Mouse (Mus musculus): ENCODE results near the gene Fth1. TPM values are rescaled to one million over a fixed set of nuclear protein-coding genes. Genes with fewer than 3 reads are reported as not detected.
"Not testable (repeated sequence)": the region's sequence is repeated elsewhere in the genome, so short reads cannot be mapped to it uniquely, and the experiment has no call there.

The Fth1 gene
- total and polyA plus RNA-seq, 3 experiments = 1,016 to 28,412 (median 2,660) TPM

- no peak overlapping the region; the same call in 1 of the 2 replicates for H3K4me3 ChIP-seq (ENCODE audit: low read depth, low read length)
- ATAC-seq (ENCODE audit: extremely low read depth, insufficient number of reproducible peaks, low FRiP score, poor library complexity, severe bottlenecking) (no peak), DNase-seq (ENCODE audit: low spot score) (no peak)
Observed at GRCm38 (mm10) chr19:9968081-9968787, 12.2 kb upstream of the Fth1 start.

GRCm38 (mm10) chr19:9974853-9975252 lies 5.5 kb upstream of the Fth1 start:
- DNase-seq (ENCODE audit: low spot score); ATAC-seq (ENCODE audit: extremely low read depth, insufficient number of reproducible peaks, low FRiP score, poor library complexity, severe bottlenecking); H3K9me3 ChIP-seq (replicated peaks); H3K36me3 ChIP-seq (replicated peaks); H3K4me3 ChIP-seq (ENCODE audit: low read depth, low read length); H3K27me3 ChIP-seq (ENCODE audit: insufficient read depth, low read length): not testable (repeated sequence)
- peaks cover 71% of the 10 kb centered on the region for H3K4me1 ChIP-seq (ENCODE audit: insufficient read depth, low read depth, low read length)

More at GRCm38 (mm10) chr19:9968081-9968787, 12.2 kb upstream of the Fth1 start:
- Histone ChIP-seq H3K9me3 (replicated peaks) (no peaks in the 10 kb centered on the region), H3K27me3 (ENCODE audit: insufficient read depth, low read length) (no peaks in the 10 kb centered on the region), H3K4me1 (ENCODE audit: insufficient read depth, low read depth, low read length) (peaks cover 73% of the 10 kb centered on the region), H3K36me3 (replicated peaks) (peaks cover 5% of the 10 kb centered on the region)
- TF ChIP-seq TAL1 (conservative IDR thresholded peaks at IDR 0.05; ENCODE audit: low read depth, low read length) = no peak

- H3K9me3 ChIP-seq (replicated peaks) = no peaks in the 10 kb centered on the region
- H3K27me3 ChIP-seq (ENCODE audit: insufficient read depth, low read length) = no peaks in the 10 kb centered on the region
- no peaks in the 10 kb centered on the region for H3K36me3 ChIP-seq (replicated peaks)
- no peak for ATAC-seq (ENCODE audit: extremely low read depth, insufficient number of reproducible peaks, low FRiP score, poor library complexity, severe bottlenecking)
- H3K4me3 ChIP-seq (ENCODE audit: low read depth, low read length) = no peak overlapping the region
- no peak for DNase-seq (ENCODE audit: low spot score)
- peaks cover 77% of the 10 kb centered on the region for H3K4me1 ChIP-seq (ENCODE audit: insufficient read depth, low read depth, low read length)
- no peak for TF ChIP-seq POLR2AphosphoS5 (IDR thresholded peaks at IDR 0.05; ENCODE audit: insufficient replicate concordance, low read depth, low read length)
- TF ChIP-seq CTCF (IDR thresholded peaks at IDR 0.05; ENCODE audit: low read depth, low read length) = no peak
- no peak for TF ChIP-seq GATA1 (IDR thresholded peaks at IDR 0.05; ENCODE audit: borderline replicate concordance, low read length)
- TF ChIP-seq GATA2 (IDR thresholded peaks at IDR 0.05; ENCODE audit: borderline replicate concordance, low read depth, low read length) = no peak
- no peak for TF ChIP-seq TAL1 (conservative IDR thresholded peaks at IDR 0.05; ENCODE audit: low read depth, low read length)
Observed at GRCm38 (mm10) chr19:9977085-9977484, 3.3 kb upstream of the Fth1 start.

GRCm38 (mm10) chr19:9978431-9978951 lies 1.9 kb upstream of the Fth1 start:
- H3K27me3 ChIP-seq (ENCODE audit: insufficient read depth, low read length) = no peaks in the 10 kb centered on the region
- TF ChIP-seq TAL1 (conservative IDR thresholded peaks at IDR 0.05; ENCODE audit: low read depth, low read length) = no peak
- DNase-seq (ENCODE audit: low spot score) (peak; percentile 46), ATAC-seq (ENCODE audit: extremely low read depth, insufficient number of reproducible peaks, low FRiP score, poor library complexity, severe bottlenecking) (peak; percentile 64)
- peaks cover 77% of the 10 kb centered on the region for H3K4me1 ChIP-seq (ENCODE audit: insufficient read depth, low read depth, low read length)
- no peaks in the 10 kb centered on the region for H3K9me3 ChIP-seq (replicated peaks)
- peaks cover 6% of the 10 kb centered on the region for H3K36me3 ChIP-seq (replicated peaks)
- H3K4me3 ChIP-seq (ENCODE audit: low read depth, low read length) = peak overlapping the region; percentile 62; the same call in 1 of the 2 replicates

- no peaks in the 10 kb centered on the region for H3K9me3 ChIP-seq (replicated peaks)
- TF ChIP-seq POLR2AphosphoS5 (IDR thresholded peaks at IDR 0.05; ENCODE audit: insufficient replicate concordance, low read depth, low read length) (no peak), TAL1 (conservative IDR thresholded peaks at IDR 0.05; ENCODE audit: low read depth, low read length) (no peak)
- no peak for DNase-seq (ENCODE audit: low spot score)
- peaks cover 11% of the 10 kb centered on the region for H3K36me3 ChIP-seq (replicated peaks)
- peaks cover 74% of the 10 kb centered on the region for H3K4me1 ChIP-seq (ENCODE audit: insufficient read depth, low read depth, low read length)
- no peak for ATAC-seq (ENCODE audit: extremely low read depth, insufficient number of reproducible peaks, low FRiP score, poor library complexity, severe bottlenecking)
- no peaks in the 10 kb centered on the region for H3K27me3 ChIP-seq (ENCODE audit: insufficient read depth, low read length)
- H3K4me3 ChIP-seq (ENCODE audit: low read depth, low read length) = peak overlapping the region; percentile 62; the same call in 1 of the 2 replicates
Observed at GRCm38 (mm10) chr19:9979156-9979555, 1.2 kb upstream of the Fth1 start.

- no peaks in the 10 kb centered on the region for H3K9me3 ChIP-seq (replicated peaks)
- H3K36me3 ChIP-seq (replicated peaks) = peaks cover 33% of the 10 kb centered on the region
- H3K4me1 ChIP-seq (ENCODE audit: insufficient read depth, low read depth, low read length) = peaks cover 74% of the 10 kb centered on the region
- DNase-seq (ENCODE audit: low spot score) = no peak
- H3K4me3 ChIP-seq (ENCODE audit: low read depth, low read length) = peak overlapping the region; percentile 95; the same call in 1 of the 2 replicates
- no peak for TF ChIP-seq CTCF (IDR thresholded peaks at IDR 0.05; ENCODE audit: low read depth, low read length)
- no peak for TF ChIP-seq POLR2AphosphoS5 (IDR thresholded peaks at IDR 0.05; ENCODE audit: insufficient replicate concordance, low read depth, low read length)
- TF ChIP-seq GATA2 (IDR thresholded peaks at IDR 0.05; ENCODE audit: borderline replicate concordance, low read depth, low read length) = no peak
- TF ChIP-seq TAL1 (conservative IDR thresholded peaks at IDR 0.05; ENCODE audit: low read depth, low read length) = no peak
- no peak for TF ChIP-seq GATA1 (IDR thresholded peaks at IDR 0.05; ENCODE audit: borderline replicate concordance, low read length)
- no peaks in the 10 kb centered on the region for H3K27me3 ChIP-seq (ENCODE audit: insufficient read depth, low read length)
- ATAC-seq (ENCODE audit: extremely low read depth, insufficient number of reproducible peaks, low FRiP score, poor library complexity, severe bottlenecking) = no peak
Observed at GRCm38 (mm10) chr19:9981621-9982020, 1.2 kb downstream of the Fth1 start.

All from G1E (cell line).